Mouse (Mus musculus): ENCODE measurements around the gene Olfr693. TPM values are rescaled to one million over a fixed set of nuclear protein-coding genes. Genes with fewer than 3 reads are reported as not detected.

The Olfr693 gene
- polyA plus RNA-seq, 1 experiment, result not detected

GRCm38 (mm10) chr7:106651555-106652343, 28.6 kb downstream of the Olfr693 start:
- peaks cover 2% of the 10 kb centered on the region; the same call in 1 of the 2 replicates for H3K9me3 ChIP-seq (ENCODE audit: control insufficient read depth, low read length)
- H3K4me1 ChIP-seq (ENCODE audit: control insufficient read depth), result peaks cover 31% of the 10 kb centered on the region
- no peak overlapping the region for H3K4me3 ChIP-seq (replicated peaks)
- no peaks in the 10 kb centered on the region for H3K36me3 ChIP-seq (ENCODE audit: control insufficient read depth)
- no peaks in the 10 kb centered on the region for H3K27me3 ChIP-seq (ENCODE audit: control insufficient read depth)
- TF ChIP-seq GATA1 (IDR thresholded peaks at IDR 0.05; ENCODE audit: low read length) (no peak), TAL1 (IDR thresholded peaks at IDR 0.05; ENCODE audit: low read length) (no peak)

GRCm38 (mm10) chr7:106649774-106650173, 30.6 kb downstream of the Olfr693 start:
- peaks cover 31% of the 10 kb centered on the region for H3K4me1 ChIP-seq (ENCODE audit: control insufficient read depth)
- no peak overlapping the region for H3K4me3 ChIP-seq (replicated peaks)
- H3K9me3 ChIP-seq (ENCODE audit: control insufficient read depth, low read length), result peaks cover 2% of the 10 kb centered on the region; the same call in 1 of the 2 replicates
- no peaks in the 10 kb centered on the region for H3K27me3 ChIP-seq (ENCODE audit: control insufficient read depth)
- no peaks in the 10 kb centered on the region for H3K36me3 ChIP-seq (ENCODE audit: control insufficient read depth)
- TF ChIP-seq TAL1 (IDR thresholded peaks at IDR 0.05; ENCODE audit: low read length), result no peak
- no peak for TF ChIP-seq GATA1 (IDR thresholded peaks at IDR 0.05; ENCODE audit: low read length)

- H3K4me1 ChIP-seq (ENCODE audit: control insufficient read depth), result no peaks in the 10 kb centered on the region; the same call in 1 of the 2 replicates
- TF ChIP-seq GATA1 (IDR thresholded peaks at IDR 0.05; ENCODE audit: low read length) (no peak), TAL1 (IDR thresholded peaks at IDR 0.05; ENCODE audit: low read length) (no peak)
Measured at GRCm38 (mm10) chr7:106645261-106645660, 35.1 kb downstream of the Olfr693 start.

GRCm38 (mm10) chr7:106644222-106644870, 36.0 kb downstream of the Olfr693 start:
- TF ChIP-seq GATA1 (IDR thresholded peaks at IDR 0.05; ENCODE audit: low read length), result no peak
- TF ChIP-seq TAL1 (IDR thresholded peaks at IDR 0.05; ENCODE audit: low read length), result no peak

More at GRCm38 (mm10) chr7:106645261-106645660, 35.1 kb downstream of the Olfr693 start:
- Histone ChIP-seq H3K9me3 (ENCODE audit: control insufficient read depth, low read length) (no peaks in the 10 kb centered on the region; the same call in 1 of the 2 replicates), H3K4me3 (replicated peaks) (no peak overlapping the region), H3K27me3 (ENCODE audit: control insufficient read depth) (no peaks in the 10 kb centered on the region), H3K36me3 (ENCODE audit: control insufficient read depth) (no peaks in the 10 kb centered on the region)

GRCm38 (mm10) chr7:106640839-106641238, 39.5 kb downstream of the Olfr693 start:
- Histone ChIP-seq H3K36me3 (ENCODE audit: control insufficient read depth) (no peaks in the 10 kb centered on the region), H3K4me3 (replicated peaks) (no peak overlapping the region), H3K27me3 (ENCODE audit: control insufficient read depth) (no peaks in the 10 kb centered on the region), H3K4me1 (ENCODE audit: control insufficient read depth) (peaks cover 2% of the 10 kb centered on the region; the same call in 1 of the 2 replicates), H3K9me3 (ENCODE audit: control insufficient read depth, low read length) (no peaks in the 10 kb centered on the region)
- TF ChIP-seq TAL1 (IDR thresholded peaks at IDR 0.05; ENCODE audit: low read length) (no peak), GATA1 (IDR thresholded peaks at IDR 0.05; ENCODE audit: low read length) (no peak)

More at GRCm38 (mm10) chr7:106644222-106644870, 36.0 kb downstream of the Olfr693 start:
- Histone ChIP-seq H3K36me3 (ENCODE audit: control insufficient read depth) (no peaks in the 10 kb centered on the region), H3K4me3 (replicated peaks) (no peak overlapping the region), H3K4me1 (ENCODE audit: control insufficient read depth) (no peaks in the 10 kb centered on the region), H3K9me3 (ENCODE audit: control insufficient read depth, low read length) (no peaks in the 10 kb centered on the region; the same call in 1 of the 2 replicates), H3K27me3 (ENCODE audit: control insufficient read depth) (no peaks in the 10 kb centered on the region)

- H3K4me3 ChIP-seq (replicated peaks), result no peak overlapping the region
- no peaks in the 10 kb centered on the region for H3K9me3 ChIP-seq (ENCODE audit: control insufficient read depth, low read length)
- no peak for TF ChIP-seq TAL1 (IDR thresholded peaks at IDR 0.05; ENCODE audit: low read length)
- TF ChIP-seq GATA1 (IDR thresholded peaks at IDR 0.05; ENCODE audit: low read length), result no peak
- no peaks in the 10 kb centered on the region for H3K36me3 ChIP-seq (ENCODE audit: control insufficient read depth)
- H3K27me3 ChIP-seq (ENCODE audit: control insufficient read depth), result no peaks in the 10 kb centered on the region
- H3K4me1 ChIP-seq (ENCODE audit: control insufficient read depth), result peaks cover 2% of the 10 kb centered on the region; the same call in 1 of the 2 replicates
Measured at GRCm38 (mm10) chr7:106635560-106635959, 44.8 kb downstream of the Olfr693 start.

Other genes starting within 250 kb of the Olfr693 start
- not detected in 2 replicates for gene Olfr694, start 11.2 kb upstream of the Olfr693 start, polyA plus RNA-seq (2012)
- not detected in 2 replicates for gene Olfr695, start 35.8 kb upstream of the Olfr693 start, polyA plus RNA-seq (2012)
- gene Olfr697, start 61.9 kb upstream of the Olfr693 start, polyA plus RNA-seq (2012), result not detected in 2 replicates
- not detected in 2 replicates for gene Olfr698, start 74.8 kb upstream of the Olfr693 start, polyA plus RNA-seq (2012)
- gene Olfr699, start 112.6 kb upstream of the Olfr693 start, polyA plus RNA-seq (2012), result not detected in 2 replicates
- gene Olfr700, start 128.2 kb upstream of the Olfr693 start, polyA plus RNA-seq (2012), result not detected in 2 replicates
- 0.01 TPM in 1 of 2 replicates, not detected in the other for gene Olfr701, start 133.5 kb upstream of the Olfr693 start, polyA plus RNA-seq (2012)
- gene Olfr702, start 153.3 kb upstream of the Olfr693 start, polyA plus RNA-seq (2012), result not detected in 2 replicates
- not detected in 2 replicates for gene Olfr703, start 162.8 kb upstream of the Olfr693 start, polyA plus RNA-seq (2012)
- not detected in 2 replicates for gene Olfr704, start 182.6 kb upstream of the Olfr693 start, polyA plus RNA-seq (2012)
- gene Olfr705, start 196.3 kb upstream of the Olfr693 start, polyA plus RNA-seq (2012), result 0.01 TPM in 1 of 2 replicates, not detected in the other
- not detected in 2 replicates for gene Olfr706, start 207.6 kb upstream of the Olfr693 start, polyA plus RNA-seq (2012)
- gene Olfr707, start 220.7 kb upstream of the Olfr693 start, polyA plus RNA-seq (2012), result not detected in 2 replicates
- 0.02 TPM in 1 of 2 replicates, not detected in the other for gene Olfr1532-ps1, start 227.4 kb upstream of the Olfr693 start, polyA plus RNA-seq (2012)